Mouse (Mus musculus): Measurements from ENCODE around the gene Emilin1. TPM values are rescaled to one million over a fixed set of nuclear protein-coding genes. Genes with fewer than 3 reads are reported as not detected.

Gene Emilin1
- polyA plus RNA-seq, 1 experiment = 0.50 TPM

DNA sequence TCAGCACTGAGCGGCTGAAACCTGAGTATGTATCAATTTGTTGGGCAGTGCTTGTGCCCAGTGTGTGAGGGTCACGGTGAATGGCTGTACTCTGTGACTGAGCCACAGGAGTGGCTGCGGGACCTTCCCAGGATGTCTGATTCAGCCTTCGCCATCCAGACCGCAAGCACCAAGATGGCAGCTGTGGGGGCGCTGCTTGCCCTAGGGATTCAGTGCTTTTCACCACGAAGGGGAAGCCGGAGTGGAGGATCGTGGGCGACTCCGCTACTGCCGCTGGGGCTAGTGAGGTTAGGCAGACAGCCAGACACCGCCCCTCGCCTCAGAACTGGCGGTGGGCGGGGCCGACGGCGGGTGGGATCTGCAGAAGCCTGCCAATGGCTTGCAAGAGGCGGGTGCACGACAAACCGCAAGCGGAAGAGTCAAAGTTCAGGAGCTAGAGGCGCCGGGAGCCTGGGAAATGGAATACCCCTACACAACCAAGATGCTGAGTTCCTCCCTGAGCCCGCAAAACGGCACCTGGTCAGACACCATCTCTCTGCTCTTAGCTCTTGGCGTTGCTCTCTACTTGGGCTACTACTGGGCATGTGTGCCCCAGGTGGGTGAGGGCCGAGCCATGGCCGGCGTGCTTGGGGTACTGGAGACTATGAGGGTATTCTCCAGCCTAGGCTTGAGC is 36.6 kb downstream of the Emilin1 start:
- peak overlapping the region; percentile 82 for H3K4me3 ChIP-seq (replicated peaks)
- peaks cover 29% of the 10 kb centered on the region for H3K4me1 ChIP-seq (ENCODE audit: control insufficient read depth)
- TF ChIP-seq TAL1 (IDR thresholded peaks at IDR 0.05; ENCODE audit: low read length) (no peak), GATA1 (IDR thresholded peaks at IDR 0.05; ENCODE audit: low read length) (no peak)
- H3K9me3 ChIP-seq (ENCODE audit: control insufficient read depth, low read length) = no peaks in the 10 kb centered on the region
- H3K36me3 ChIP-seq (ENCODE audit: control insufficient read depth) = peaks cover 32% of the 10 kb centered on the region
- H3K27me3 ChIP-seq (ENCODE audit: control insufficient read depth) = peaks cover 33% of the 10 kb centered on the region

DNA sequence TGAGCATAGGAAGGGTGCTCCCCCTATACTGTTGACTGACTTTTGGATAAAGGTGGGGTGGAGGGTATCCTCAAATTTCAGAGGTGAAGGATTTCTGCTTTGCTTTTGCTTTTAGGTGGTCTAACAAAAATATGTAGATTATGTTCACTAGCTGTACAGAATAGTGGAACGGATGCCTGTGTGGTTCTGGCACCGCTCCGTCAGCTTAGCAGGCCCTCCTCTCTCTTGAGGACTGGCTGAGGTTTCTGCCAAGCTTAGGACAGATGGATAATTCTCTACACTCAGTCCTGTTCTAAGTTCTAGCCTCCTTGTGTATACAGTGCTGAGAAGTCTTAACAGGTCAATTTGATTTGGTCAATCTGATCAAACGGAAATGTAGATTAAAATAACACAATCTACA is 37.2 kb downstream of the Emilin1 start:
- Histone ChIP-seq H3K27me3 (ENCODE audit: control insufficient read depth) (peaks cover 26% of the 10 kb centered on the region), H3K9me3 (ENCODE audit: control insufficient read depth, low read length) (no peaks in the 10 kb centered on the region), H3K36me3 (ENCODE audit: control insufficient read depth) (peaks cover 39% of the 10 kb centered on the region), H3K4me1 (ENCODE audit: control insufficient read depth) (peaks cover 24% of the 10 kb centered on the region), H3K4me3 (replicated peaks) (peak overlapping the region; percentile 82)
- no peak for TF ChIP-seq TAL1 (IDR thresholded peaks at IDR 0.05; ENCODE audit: low read length)
- TF ChIP-seq GATA1 (IDR thresholded peaks at IDR 0.05; ENCODE audit: low read length) = no peak

DNA sequence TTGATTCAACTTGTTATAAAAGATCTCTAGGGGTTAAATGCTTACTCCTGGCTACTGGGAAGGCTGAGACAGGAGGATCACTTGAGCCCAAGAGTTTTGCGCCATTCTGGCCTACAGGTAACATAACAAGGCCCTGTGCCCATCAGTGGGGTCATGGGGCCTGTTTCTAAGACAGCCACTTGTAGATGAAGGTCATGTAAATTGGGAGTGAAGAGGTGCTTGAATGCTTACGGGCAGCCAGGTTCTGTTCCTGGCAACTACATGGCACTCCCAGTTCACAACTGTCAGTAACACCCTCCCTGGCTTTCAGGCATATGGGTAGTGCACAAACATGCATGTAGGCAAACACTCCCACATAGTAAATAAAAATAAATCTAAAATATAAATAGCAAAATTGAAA is 37.7 kb downstream of the Emilin1 start:
- no peaks in the 10 kb centered on the region for H3K9me3 ChIP-seq (ENCODE audit: control insufficient read depth, low read length)
- H3K36me3 ChIP-seq (ENCODE audit: control insufficient read depth) = peaks cover 44% of the 10 kb centered on the region
- no peak for TF ChIP-seq GATA1 (IDR thresholded peaks at IDR 0.05; ENCODE audit: low read length)
- peaks cover 21% of the 10 kb centered on the region for H3K27me3 ChIP-seq (ENCODE audit: control insufficient read depth)
- H3K4me1 ChIP-seq (ENCODE audit: control insufficient read depth) = peaks cover 23% of the 10 kb centered on the region
- peak overlapping the region; percentile 17 for H3K4me3 ChIP-seq (replicated peaks)

DNA sequence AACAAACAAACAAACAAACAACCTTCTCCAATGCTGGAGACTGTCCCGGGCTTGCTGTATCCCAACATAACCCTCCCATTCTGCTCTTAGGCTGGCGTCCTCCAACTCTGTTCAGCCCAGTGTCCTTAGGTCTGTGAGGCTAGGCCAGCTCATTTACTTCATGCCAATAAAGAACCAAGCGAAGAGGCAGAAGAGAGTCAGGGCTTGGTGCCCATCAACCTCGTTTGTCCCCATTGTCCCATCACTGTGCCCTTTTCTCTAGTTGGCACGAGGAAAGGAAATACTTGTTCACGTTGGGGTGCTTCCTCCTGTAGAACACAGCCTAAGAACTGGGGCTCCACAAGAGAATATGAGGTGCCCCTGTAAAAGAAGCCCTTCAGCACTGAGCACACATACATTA is 38.5 kb downstream of the Emilin1 start:
- TF ChIP-seq TAL1 (IDR thresholded peaks at IDR 0.05; ENCODE audit: low read length) (no peak), GATA1 (IDR thresholded peaks at IDR 0.05; ENCODE audit: low read length) (no peak)
- H3K4me3 ChIP-seq (replicated peaks) = no peak overlapping the region
- peaks cover 16% of the 10 kb centered on the region for H3K27me3 ChIP-seq (ENCODE audit: control insufficient read depth)
- peaks cover 23% of the 10 kb centered on the region for H3K4me1 ChIP-seq (ENCODE audit: control insufficient read depth)
- no peaks in the 10 kb centered on the region for H3K9me3 ChIP-seq (ENCODE audit: control insufficient read depth, low read length)
- H3K36me3 ChIP-seq (ENCODE audit: control insufficient read depth) = peaks cover 49% of the 10 kb centered on the region

DNA sequence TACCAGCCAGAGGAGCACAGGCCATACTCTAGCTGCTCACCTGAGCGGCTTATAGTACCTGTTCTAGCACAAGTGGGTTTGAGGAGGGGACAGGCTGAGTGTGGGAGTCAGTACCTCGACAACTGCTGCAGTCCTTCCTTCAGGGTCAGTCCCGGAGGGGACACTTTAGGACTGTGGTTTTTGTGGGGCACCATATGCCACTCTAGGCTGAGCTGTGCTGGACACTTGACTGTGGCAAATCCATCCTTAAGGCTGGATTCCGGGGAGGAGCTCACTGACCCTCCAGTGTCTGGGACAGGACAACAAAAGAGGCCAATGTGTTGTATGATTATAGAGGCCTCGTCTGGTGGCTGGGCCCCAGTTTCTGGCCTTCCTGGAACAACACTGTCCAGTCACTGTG is 39.3 kb downstream of the Emilin1 start:
- Histone ChIP-seq H3K27me3 (ENCODE audit: control insufficient read depth) (peaks cover 11% of the 10 kb centered on the region), H3K9me3 (ENCODE audit: control insufficient read depth, low read length) (peaks cover 3% of the 10 kb centered on the region; the same call in 1 of the 2 replicates), H3K4me1 (ENCODE audit: control insufficient read depth) (peaks cover 23% of the 10 kb centered on the region), H3K36me3 (ENCODE audit: control insufficient read depth) (peaks cover 54% of the 10 kb centered on the region), H3K4me3 (replicated peaks) (no peak overlapping the region)
- TF ChIP-seq TAL1 (IDR thresholded peaks at IDR 0.05; ENCODE audit: low read length) (no peak), GATA1 (IDR thresholded peaks at IDR 0.05; ENCODE audit: low read length) (no peak)

DNA sequence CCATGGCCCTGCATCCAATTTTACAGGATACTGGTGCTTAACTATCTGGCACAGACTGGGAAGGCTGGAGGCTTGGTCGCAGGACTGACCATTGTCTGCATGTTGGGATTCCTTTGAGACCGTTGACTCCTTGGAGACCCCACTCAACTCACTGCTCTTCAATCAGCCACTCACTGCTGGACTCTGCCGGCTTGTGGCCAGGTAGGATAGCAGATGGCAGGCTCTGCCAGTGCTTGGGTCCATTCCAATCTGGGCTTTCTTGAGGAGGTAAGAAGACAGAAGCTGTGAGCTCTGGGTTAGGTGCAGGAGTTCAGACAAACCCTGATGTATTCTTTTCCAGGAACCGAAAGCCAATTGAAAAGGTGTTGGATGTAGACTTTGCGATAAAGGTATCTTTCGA is 40.9 kb downstream of the Emilin1 start:
- Histone ChIP-seq H3K27me3 (ENCODE audit: control insufficient read depth) (peaks cover 7% of the 10 kb centered on the region), H3K9me3 (ENCODE audit: control insufficient read depth, low read length) (peaks cover 6% of the 10 kb centered on the region; the same call in 1 of the 2 replicates), H3K4me1 (ENCODE audit: control insufficient read depth) (peaks cover 35% of the 10 kb centered on the region), H3K4me3 (replicated peaks) (no peak overlapping the region), H3K36me3 (ENCODE audit: control insufficient read depth) (peaks cover 69% of the 10 kb centered on the region)
- TF ChIP-seq GATA1 (IDR thresholded peaks at IDR 0.05; ENCODE audit: low read length) = no peak
- TF ChIP-seq TAL1 (IDR thresholded peaks at IDR 0.05; ENCODE audit: low read length) = no peak

DNA sequence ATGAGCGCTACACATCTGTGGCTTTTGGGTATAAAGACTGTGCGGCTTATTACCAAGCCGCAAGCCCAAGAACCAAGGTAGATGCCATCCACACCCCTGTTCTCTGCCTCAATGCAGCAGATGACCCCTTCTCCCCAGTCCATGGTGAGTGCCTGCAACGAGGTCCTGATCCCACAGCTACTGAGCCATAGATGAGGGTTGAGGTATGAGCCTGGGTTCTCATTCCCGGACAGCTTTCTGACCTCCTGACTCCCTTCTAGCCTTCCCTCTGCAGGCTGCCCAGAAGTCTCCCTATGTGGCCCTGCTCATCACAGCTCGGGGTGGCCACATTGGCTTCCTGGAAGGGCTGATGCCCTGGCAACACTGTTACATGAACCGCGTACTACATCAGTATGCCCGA is 41.4 kb downstream of the Emilin1 start:
- Histone ChIP-seq H3K4me1 (ENCODE audit: control insufficient read depth) (peaks cover 35% of the 10 kb centered on the region), H3K9me3 (ENCODE audit: control insufficient read depth, low read length) (peaks cover 6% of the 10 kb centered on the region; the same call in 1 of the 2 replicates), H3K27me3 (ENCODE audit: control insufficient read depth) (peaks cover 2% of the 10 kb centered on the region), H3K36me3 (ENCODE audit: control insufficient read depth) (peaks cover 71% of the 10 kb centered on the region), H3K4me3 (replicated peaks) (no peak overlapping the region)
- no peak for TF ChIP-seq TAL1 (IDR thresholded peaks at IDR 0.05; ENCODE audit: low read length)
- TF ChIP-seq GATA1 (IDR thresholded peaks at IDR 0.05; ENCODE audit: low read length) = no peak

DNA sequence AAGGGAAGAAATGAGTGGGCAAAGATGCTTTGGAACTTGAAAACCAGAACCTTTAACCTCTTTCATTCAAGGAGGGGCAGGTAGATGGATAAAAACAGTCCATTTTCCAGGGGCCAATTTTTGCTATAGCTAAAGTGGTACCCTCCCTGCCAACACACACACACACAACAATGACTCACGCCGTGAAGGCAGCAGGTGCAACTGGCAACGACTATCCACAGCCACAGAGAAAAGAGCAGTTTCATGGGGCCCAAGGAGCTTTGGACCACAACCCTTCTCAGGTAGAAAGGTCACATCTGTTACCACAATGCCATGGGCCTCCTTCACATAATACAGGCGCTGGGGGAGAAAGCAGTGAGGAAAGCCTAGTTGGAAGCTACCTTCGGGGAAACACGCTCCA is 42.5 kb downstream of the Emilin1 start:
- Histone ChIP-seq H3K27me3 (ENCODE audit: control insufficient read depth) (no peaks in the 10 kb centered on the region), H3K36me3 (ENCODE audit: control insufficient read depth) (peaks cover 71% of the 10 kb centered on the region), H3K9me3 (ENCODE audit: control insufficient read depth, low read length) (peaks cover 6% of the 10 kb centered on the region; the same call in 1 of the 2 replicates), H3K4me3 (replicated peaks) (no peak overlapping the region), H3K4me1 (ENCODE audit: control insufficient read depth) (peaks cover 31% of the 10 kb centered on the region)
- TF ChIP-seq GATA1 (IDR thresholded peaks at IDR 0.05; ENCODE audit: low read length) (no peak), TAL1 (IDR thresholded peaks at IDR 0.05; ENCODE audit: low read length) (no peak)

DNA sequence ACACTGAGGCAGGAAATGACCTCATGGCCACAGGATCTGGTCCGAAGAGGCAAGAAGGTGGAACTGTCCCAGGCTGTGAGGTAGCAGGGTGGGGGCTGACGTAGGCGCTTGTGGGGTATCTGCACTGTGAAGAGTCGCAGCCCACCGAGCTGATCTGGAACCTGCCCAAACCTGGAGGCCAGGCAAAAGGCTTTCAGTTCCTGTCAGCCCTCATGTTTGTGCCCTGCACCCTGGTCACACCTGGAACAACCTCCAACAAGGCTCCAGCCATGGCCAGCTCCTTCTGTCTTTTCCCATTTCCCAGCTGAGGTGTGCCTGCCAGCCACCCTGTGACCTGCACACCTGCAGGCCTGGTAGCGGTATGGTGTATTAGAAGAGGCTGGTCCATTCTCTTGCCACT is 44.7 kb downstream of the Emilin1 start:
- Histone ChIP-seq H3K4me1 (ENCODE audit: control insufficient read depth) (peaks cover 39% of the 10 kb centered on the region), H3K27me3 (ENCODE audit: control insufficient read depth) (peaks cover 4% of the 10 kb centered on the region), H3K36me3 (ENCODE audit: control insufficient read depth) (peaks cover 58% of the 10 kb centered on the region), H3K9me3 (ENCODE audit: control insufficient read depth, low read length) (peaks cover 6% of the 10 kb centered on the region; the same call in 1 of the 2 replicates), H3K4me3 (replicated peaks) (no peak overlapping the region)
- TF ChIP-seq GATA1 (IDR thresholded peaks at IDR 0.05; ENCODE audit: low read length) (no peak), TAL1 (IDR thresholded peaks at IDR 0.05; ENCODE audit: low read length) (no peak)

All from erythroblast, embryonic 14.5 days (primary cell).